ENCODE assay signal across 25 mouse cellular contexts in genomic region chr1:186549207-186549606, GRCm38 (mm10).
"Had no signal": no experiment of that assay in that cellular context is flagged by ENCODE, and none has a peak within 500 bp of the region (broad histone marks: within the 10 kb centered on the region; RNA-seq: fewer than 3 reads in every experiment).

No protein-coding gene starts in this region.

- ATAC-seq: hindbrain, embryonic 16.5 days; inflammation-experienced regulatory T-cells, adult 6 months; intestine, embryonic 15.5 days; intestine, postnatal 0 days had no signal

- H3K4me3 ChIP-seq: gastrocnemius, adult 2 months; heart, adult 2 months; heart, embryonic 12.5 days; hindbrain, embryonic 10.5 days; hindbrain, embryonic 12.5 days; intestine, embryonic 15.5 days; layer of hippocampus, adult 2 months; limb, embryonic 13.5 days; limb, embryonic 15.5 days had no signal

- DNase-seq: gastrocnemius, adult 2 months; gastrocnemius, postnatal 10 days; gastrocnemius, postnatal 25 days; heart, adult 11 months; heart, adult 2 months; heart, postnatal 10 days; heart, postnatal 4 days; kidney, adult 18-20 months; kidney, adult 8-10 months; kidney, postnatal 10 days; kidney, postnatal 25 days; kidney, postnatal 4 days; layer of hippocampus, postnatal 36 days; left cerebral cortex, postnatal 4 days had no signal

- H3K4me1 ChIP-seq: intestine, embryonic 15.5 days had no signal

- H3K4me2 ChIP-seq: heart, embryonic 12.5 days; hindbrain, embryonic 12.5 days; hindbrain, embryonic 14.5 days; intestine, embryonic 15.5 days; limb, embryonic 13.5 days; limb, embryonic 15.5 days had no signal

- H3K27me3 ChIP-seq: intestine, embryonic 15.5 days; limb, embryonic 13.5 days; limb, embryonic 15.5 days had no signal

- H3K27ac ChIP-seq: gastrocnemius, adult 2 months; heart, adult 2 months; hindbrain, embryonic 10.5 days; hindbrain, embryonic 12.5 days; hindbrain, embryonic 14.5 days; intestine, embryonic 15.5 days; layer of hippocampus, adult 2 months; limb, embryonic 13.5 days; limb, embryonic 15.5 days had no signal

- H3K9ac ChIP-seq: heart, embryonic 12.5 days; hindbrain, embryonic 12.5 days; hindbrain, embryonic 14.5 days; intestine, embryonic 15.5 days; limb, embryonic 13.5 days; limb, embryonic 15.5 days had no signal

- H3K9me3 ChIP-seq: heart, embryonic 12.5 days; hindbrain, embryonic 10.5 days; hindbrain, embryonic 12.5 days; intestine, embryonic 15.5 days; limb, embryonic 13.5 days; limb, embryonic 15.5 days had no signal

- H3K36me3 ChIP-seq: heart, embryonic 12.5 days; hindbrain, embryonic 10.5 days; hindbrain, embryonic 12.5 days; intestine, embryonic 15.5 days; limb, embryonic 13.5 days; limb, embryonic 15.5 days had no signal
